Mouse (Mus musculus) midbrain, embryonic 15.5 days (tissue): ENCODE data around the gene Cryge. TPM values are rescaled to one million over a fixed set of nuclear protein-coding genes. Genes with fewer than 3 reads are reported as not detected.
"Not testable (repeated sequence)": the region's sequence is repeated elsewhere in the genome, so short reads cannot be mapped to it uniquely, and the experiment has no call there.

ENCODE experiments used
- ATAC-seq: fragments of 200-750 bp; cut with Nextera tagmentation; replicated peaks from 2 replicates; pipeline ENCODE4 v1.8.0; 2017; ENCODE audit warnings: moderate TSS enrichment
- H3K27ac ChIP-seq: fragments of 300-500 bp; sonication (generic); 2 replicates; pipeline ENCODE4 v1.5.1; 2015; ENCODE audit warnings: mild to moderate bottlenecking, inconsistent platforms
- H3K27me3 ChIP-seq: fragments of 300-500 bp; sonication (generic); replicated peaks from 2 replicates; pipeline ENCODE4 v1.6.1; 2015; ENCODE audit warnings: inconsistent platforms
- H3K36me3 ChIP-seq: fragments of 300-500 bp; sonication (generic); replicated peaks from 2 replicates; pipeline ENCODE4 v1.6.1; 2015; ENCODE audit warnings: inconsistent platforms
- H3K4me1 ChIP-seq: fragments of 300-500 bp; sonication (generic); 2 replicates; pipeline ENCODE4 v1.6.1; 2015; ENCODE audit warnings: inconsistent platforms
- H3K4me2 ChIP-seq: fragments of 300-500 bp; sonication (generic); 2 replicates; pipeline ENCODE4 v1.6.1; 2015; ENCODE audit warnings: inconsistent platforms, mild to moderate bottlenecking, moderate library complexity
- H3K4me3 ChIP-seq: fragments of 300-500 bp; sonication (generic); 2 replicates; pipeline ENCODE4 v1.5.1; 2015; ENCODE audit warnings: mild to moderate bottlenecking, inconsistent platforms
- H3K9ac ChIP-seq: fragments of 300-500 bp; sonication (generic); 2 replicates; pipeline ENCODE4 v1.6.1; 2015; ENCODE audit warnings: mild to moderate bottlenecking, inconsistent platforms
- H3K9me3 ChIP-seq: fragments of 300-500 bp; sonication (generic); 2 replicates; pipeline ENCODE4 v1.6.1; 2016; ENCODE audit warnings: inconsistent platforms
- WGBS: fragments of 180-500 bp; shearing (Covaris S2); methylation state at CpG from one replicate; pipeline ENCODE4 v1.1.7; 2015; ENCODE audit warnings: mixed read lengths; 5-methylcytosine and 5-hydroxymethylcytosine counted together
- polyA plus RNA-seq: library from polyadenylated mRNA; unstranded; fragments of >200 nt; fragmentation: Nextera tagmentation; extraction: Ambion mirVana; gene quantifications from 2 replicates; pipeline ENCODE4 v1.2.1, GENCODE M21; 2015

Gene Cryge
- polyA plus RNA-seq, result not detected in 2 replicates

- H3K27ac ChIP-seq, H3K4me2 ChIP-seq, ATAC-seq, H3K9me3 ChIP-seq, H3K4me1 ChIP-seq, H3K9ac ChIP-seq, H3K4me3 ChIP-seq, H3K36me3 ChIP-seq, H3K27me3 ChIP-seq: not testable (repeated sequence)
- WGBS, result 59% methylated on average over 12 of the region's 12 CpGs
These were observed at the start of gene Cryge for GRCm38 (mm10) chr1:65050952-65051351. Gene Cryge (minus strand): TSS chr1:65051149.

- H3K4me1 ChIP-seq, result no peaks in the 10 kb centered on the region
- H3K4me2 ChIP-seq, result no peak overlapping the region
- no peak overlapping the region for H3K4me3 ChIP-seq
- H3K36me3 ChIP-seq, result no peaks in the 10 kb centered on the region
- ATAC-seq, result no peak
- no peaks in the 10 kb centered on the region for H3K27me3 ChIP-seq
- H3K9ac ChIP-seq, result no peak overlapping the region
- 89% methylated on average over 3 of the region's 3 CpGs for WGBS
- H3K9me3 ChIP-seq, result no peaks in the 10 kb centered on the region
- H3K27ac ChIP-seq, result no peak overlapping the region
These were observed 46.0 kb upstream of the Cryge start for GRCm38 (mm10) chr1:65096953-65097352.

GRCm38 (mm10) chr1:65091566-65091965, 40.6 kb upstream of the Cryge start:
- whole genome bisulfite sequencing, result 92% methylated on average over 3 of the region's 3 CpGs
- no peak for ATAC-seq

GRCm38 (mm10) chr1:65090370-65090769, 39.4 kb upstream of the Cryge start:
- no peak overlapping the region for H3K4me2 ChIP-seq
- H3K27ac ChIP-seq, result no peak overlapping the region
- no peaks in the 10 kb centered on the region for H3K4me1 ChIP-seq
- no peak overlapping the region for H3K4me3 ChIP-seq
- no peak overlapping the region for H3K9ac ChIP-seq
- WGBS, result 89% methylated on average over 2 of the region's 2 CpGs
- H3K9me3 ChIP-seq, result no peaks in the 10 kb centered on the region
- no peak for ATAC-seq
- H3K27me3 ChIP-seq, result no peaks in the 10 kb centered on the region
- no peaks in the 10 kb centered on the region for H3K36me3 ChIP-seq

More at GRCm38 (mm10) chr1:65091566-65091965, 40.6 kb upstream of the Cryge start:
- Histone ChIP-seq H3K27me3 (no peaks in the 10 kb centered on the region), H3K9ac (no peak overlapping the region), H3K4me2 (no peak overlapping the region), H3K4me3 (no peak overlapping the region), H3K4me1 (no peaks in the 10 kb centered on the region), H3K9me3 (no peaks in the 10 kb centered on the region), H3K27ac (no peak overlapping the region), H3K36me3 (no peaks in the 10 kb centered on the region)

GRCm38 (mm10) chr1:65088567-65089356, 37.8 kb upstream of the Cryge start:
- no peak for ATAC-seq
- Histone ChIP-seq H3K9ac (no peak overlapping the region), H3K4me1 (no peaks in the 10 kb centered on the region), H3K9me3 (no peaks in the 10 kb centered on the region), H3K36me3 (no peaks in the 10 kb centered on the region), H3K27me3 (no peaks in the 10 kb centered on the region), H3K27ac (no peak overlapping the region), H3K4me2 (no peak overlapping the region), H3K4me3 (no peak overlapping the region)
- WGBS, result 83% methylated on average over 6 of the region's 6 CpGs

- H3K36me3 ChIP-seq, result no peaks in the 10 kb centered on the region
- no peak within 1 kb of the TSS for H3K9ac ChIP-seq
- no peak for ATAC-seq
- H3K4me3 ChIP-seq, result no peak within 1 kb of the TSS
- H3K4me1 ChIP-seq, result no peaks in the 10 kb centered on the region
- H3K9me3 ChIP-seq, result no peaks in the 10 kb centered on the region
- 25% methylated on average over 7 of the region's 7 CpGs for WGBS
- no peaks in the 10 kb centered on the region for H3K27me3 ChIP-seq
- no peak within 1 kb of the TSS; the same call in 1 of the 2 replicates for H3K4me2 ChIP-seq
- no peak within 1 kb of the TSS for H3K27ac ChIP-seq
These were observed 31.2 kb upstream of the Cryge start, which contains the start of gene Crygb for GRCm38 (mm10) chr1:65082188-65082587. Gene Crygb (minus strand): TSS chr1:65082288.

- Histone ChIP-seq H3K36me3 (no peaks in the 10 kb centered on the region), H3K4me3 (no peak overlapping the region), H3K9ac (no peak overlapping the region), H3K4me1 (no peaks in the 10 kb centered on the region), H3K27ac (no peak overlapping the region), H3K4me2 (no peak overlapping the region), H3K9me3 (no peaks in the 10 kb centered on the region), H3K27me3 (no peaks in the 10 kb centered on the region)
- 25% methylated on average over 5 of the region's 5 CpGs for whole genome bisulfite sequencing
- ATAC-seq, result no peak
These were observed 24.7 kb upstream of the Cryge start for GRCm38 (mm10) chr1:65075607-65076006.

GRCm38 (mm10) chr1:65073589-65073988, 22.6 kb upstream of the Cryge start, which contains the start of gene Crygc:
Gene Crygc (minus strand): TSS chr1:65073689.
- 56% methylated on average over 6 of the region's 6 CpGs for WGBS

GRCm38 (mm10) chr1:65067842-65068241, 16.9 kb upstream of the Cryge start:
- no peak overlapping the region for H3K9ac ChIP-seq
- no peak overlapping the region for H3K4me3 ChIP-seq
- H3K27me3 ChIP-seq, result no peaks in the 10 kb centered on the region
- H3K4me2 ChIP-seq, result no peak overlapping the region
- H3K36me3 ChIP-seq, result no peaks in the 10 kb centered on the region
- no peaks in the 10 kb centered on the region for H3K9me3 ChIP-seq
- no peak overlapping the region for H3K27ac ChIP-seq
- ATAC-seq, result no peak
- H3K4me1 ChIP-seq, result no peaks in the 10 kb centered on the region

More at GRCm38 (mm10) chr1:65073589-65073988, 22.6 kb upstream of the Cryge start, which contains the start of gene Crygc:
- Histone ChIP-seq H3K36me3 (no peaks in the 10 kb centered on the region), H3K4me2 (no peak within 1 kb of the TSS), H3K4me1 (no peaks in the 10 kb centered on the region), H3K9ac (no peak within 1 kb of the TSS), H3K27ac (no peak within 1 kb of the TSS), H3K4me3 (no peak within 1 kb of the TSS), H3K9me3 (no peaks in the 10 kb centered on the region), H3K27me3 (no peaks in the 10 kb centered on the region)
- ATAC-seq, result no peak

GRCm38 (mm10) chr1:65064201-65064600, 13.3 kb upstream of the Cryge start:
- no peak overlapping the region for H3K9ac ChIP-seq
- H3K4me2 ChIP-seq, result no peak overlapping the region
- no peaks in the 10 kb centered on the region for H3K27me3 ChIP-seq
- H3K36me3 ChIP-seq, result no peaks in the 10 kb centered on the region
- no peak for ATAC-seq
- no peaks in the 10 kb centered on the region for H3K9me3 ChIP-seq
- no peak overlapping the region for H3K27ac ChIP-seq
- 89% methylated on average over 15 of the region's 15 CpGs for WGBS
- no peaks in the 10 kb centered on the region for H3K4me1 ChIP-seq
- H3K4me3 ChIP-seq, result no peak overlapping the region

- H3K27me3 ChIP-seq, result no peaks in the 10 kb centered on the region
- H3K4me1 ChIP-seq, result no peaks in the 10 kb centered on the region
- H3K36me3 ChIP-seq, result no peaks in the 10 kb centered on the region
- no peaks in the 10 kb centered on the region for H3K9me3 ChIP-seq
- H3K4me3 ChIP-seq, result no peak within 1 kb of the TSS
- H3K9ac ChIP-seq, result no peak within 1 kb of the TSS
- no peak within 1 kb of the TSS for H3K27ac ChIP-seq
- WGBS, result 58% methylated on average over 8 of the region's 8 CpGs
- no peak within 1 kb of the TSS for H3K4me2 ChIP-seq
- ATAC-seq, result no peak
These were observed 12.4 kb upstream of the Cryge start, which contains the start of gene Crygd for GRCm38 (mm10) chr1:65063352-65063751. Gene Crygd (minus strand): TSS chr1:65063452.

- Histone ChIP-seq H3K36me3 (no peaks in the 10 kb centered on the region), H3K9me3 (no peaks in the 10 kb centered on the region), H3K4me2 (no peak overlapping the region), H3K4me1 (no peaks in the 10 kb centered on the region), H3K27me3 (no peaks in the 10 kb centered on the region), H3K27ac (no peak overlapping the region), H3K4me3 (no peak overlapping the region), H3K9ac (no peak overlapping the region)
- WGBS, result 56% methylated on average over 2 of the region's 2 CpGs
- ATAC-seq, result no peak
These were observed 1.2 kb upstream of the Cryge start for GRCm38 (mm10) chr1:65052140-65052539.

GRCm38 (mm10) chr1:65051696-65052095, 747 bp upstream of the Cryge start:
- H3K4me2 ChIP-seq, result no peak overlapping the region
- no peak overlapping the region for H3K4me3 ChIP-seq
- H3K27me3 ChIP-seq, result no peaks in the 10 kb centered on the region
- H3K9me3 ChIP-seq, result no peaks in the 10 kb centered on the region
- ATAC-seq, result no peak
- H3K9ac ChIP-seq, result no peak overlapping the region
- no peak overlapping the region for H3K27ac ChIP-seq
- H3K4me1 ChIP-seq, result no peaks in the 10 kb centered on the region
- H3K36me3 ChIP-seq, result no peaks in the 10 kb centered on the region
- 68% methylated on average over 7 of the region's 7 CpGs for WGBS
